Mouse (Mus musculus) heart, adult 2 months (tissue): Measurements from ENCODE around the gene Selenof. TPM values are rescaled to one million over a fixed set of nuclear protein-coding genes. Genes with fewer than 3 reads are reported as not detected.
A peak's percentile ranks its signal among the peaks of the same experiment; 100 is the strongest.

Experiments
- DNase-seq, 2 experiments: peaks; one replicate each; pipeline ENCODE4 v3.0.0; 2021
- H3K27ac ChIP-seq: fragments of 200-600 bp; 2 replicates; pipeline ENCODE4 v1.8.1; 2022
- H3K27me3 ChIP-seq: fragments of 200-500 bp; 2 replicates; pipeline ENCODE4 v1.6.1; 2012; ENCODE audit warnings: mild to moderate bottlenecking, low read length, inconsistent platforms, mixed read lengths; ENCODE audit not compliant: control insufficient read depth, insufficient read depth
- H3K36me3 ChIP-seq: fragments of 200-500 bp; 2 replicates; pipeline ENCODE4 v1.6.1; 2012; ENCODE audit warnings: low read length, inconsistent platforms; ENCODE audit not compliant: control insufficient read depth, insufficient read depth
- H3K4me1 ChIP-seq: fragments of 200-500 bp; 2 replicates; pipeline ENCODE4 v1.6.1; 2011; ENCODE audit warnings: low read length; ENCODE audit not compliant: control insufficient read depth, insufficient read depth
- H3K4me3 ChIP-seq: fragments of 200-600 bp; 2 replicates; pipeline ENCODE4 v1.8.1; 2022
- H3K79me2 ChIP-seq: fragments of 200-500 bp; replicated peaks from 2 replicates; pipeline ENCODE4 v1.6.1; 2012; ENCODE audit warnings: mild to moderate bottlenecking, inconsistent platforms, low read length, moderate library complexity, mixed read lengths; ENCODE audit not compliant: control insufficient read depth, insufficient read depth
- H3K9ac ChIP-seq: fragments of 200-500 bp; 2 replicates; pipeline ENCODE4 v1.6.1; 2012; ENCODE audit warnings: low read depth, mild to moderate bottlenecking, control low read depth, inconsistent platforms, low read length, mixed read lengths
- CTCF ChIP-seq: fragments of 200-600 bp; IDR thresholded peaks from 2 replicates; pipeline ENCODE4 v1.8.1; 2022; ENCODE audit warnings: antibody characterized with exemption, mild to moderate bottlenecking, moderate library complexity
- EP300 ChIP-seq: fragments of 200-500 bp; IDR thresholded peaks from 2 replicates; pipeline ENCODE4 v1.6.1; 2011; ENCODE audit warnings: low read depth, low read length, control low read depth; ENCODE audit not compliant: insufficient read depth
- POLR2A ChIP-seq: fragments of 200-500 bp; IDR thresholded peaks from 2 replicates; pipeline ENCODE4 v1.6.1; 2011; ENCODE audit warnings: mild to moderate bottlenecking, low read depth, low read length, control low read depth; ENCODE audit not compliant: insufficient read depth
- WGBS: fragments of 180-500 bp; shearing (Covaris S2); methylation state at CpG from one replicate; pipeline ENCODE4 v1.1.7; 2018; 5-methylcytosine and 5-hydroxymethylcytosine counted together
- intact Hi-C: fragments of 180-260 bp; cut with DNase I; formaldehyde crosslinking; loops from one replicate; pipeline ENCODE4 v1.15.1; 2025
- polyA plus RNA-seq: library from polyadenylated mRNA; depleted of rRNA; stranded (reverse); fragments of >200 nt; gene quantifications from 2 replicates; pipeline ENCODE4 v1.2.3, GENCODE M21; 2012
- total RNA-seq, 2 experiments: library from RNA; stranded (reverse); gene quantifications; 2 replicates each; pipeline ENCODE4 v1.2.3; 2021

Gene Selenof
- total and polyA plus RNA-seq, 3 experiments = 97.2 to 136 (median 127) TPM

DNA sequence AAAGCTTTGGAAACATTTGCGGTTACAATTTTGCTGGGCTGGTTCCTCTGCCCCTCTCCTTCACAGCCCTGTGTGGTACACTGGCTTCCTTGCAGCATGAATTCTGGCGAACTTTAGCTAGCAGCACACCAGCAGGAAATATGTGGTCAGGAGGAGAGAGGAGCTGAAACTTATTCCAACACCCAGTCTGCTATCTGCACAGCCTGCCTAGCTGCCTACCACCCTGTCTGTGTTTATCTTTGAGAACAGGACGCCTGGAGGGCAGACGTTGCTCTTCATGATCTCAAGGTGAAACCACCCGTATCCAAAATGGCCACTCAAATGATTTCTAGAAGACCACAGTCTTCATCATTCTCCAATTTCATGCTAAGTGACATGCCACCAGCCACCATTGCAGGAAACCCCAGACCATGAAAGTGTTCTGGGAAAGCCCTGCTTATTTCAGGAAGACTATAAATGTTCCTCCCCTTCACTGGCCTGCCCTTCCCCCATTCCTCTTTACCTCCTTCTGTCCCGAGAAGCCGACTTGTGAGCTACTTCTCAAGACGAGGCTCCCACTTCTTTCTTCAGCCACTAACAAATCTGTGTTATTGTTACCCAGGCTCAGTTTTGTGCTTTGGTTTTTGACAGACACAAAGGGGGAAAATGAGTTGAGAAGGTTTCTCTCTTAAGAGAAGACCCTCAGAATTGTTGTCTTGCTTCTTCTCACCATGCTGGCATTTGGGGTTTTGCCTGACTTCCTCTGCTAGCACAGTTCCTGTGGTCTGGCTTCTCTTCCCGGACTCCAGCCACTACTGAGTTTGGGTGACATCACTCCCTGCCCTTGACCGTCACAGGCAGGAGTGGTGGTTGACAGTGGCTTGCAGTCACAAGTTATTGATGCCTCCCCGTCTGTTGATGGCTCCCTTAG lies 58.2 kb downstream of the Selenof start:
- intact Hi-C loops = no loop called here
- H3K4me3 ChIP-seq = no peak overlapping the region
- no peak for TF ChIP-seq EP300
- no peak for TF ChIP-seq POLR2A
- no peak for TF ChIP-seq CTCF
- 50% methylated on average over 11 of the region's 11 CpGs for WGBS
- no peaks in the 10 kb centered on the region for H3K27me3 ChIP-seq
- no peaks in the 10 kb centered on the region for H3K36me3 ChIP-seq
- DNase-seq = peak in 1 of 2 experiments; percentile 23
- no peaks in the 10 kb centered on the region for H3K79me2 ChIP-seq
- no peak overlapping the region for H3K9ac ChIP-seq
- H3K4me1 ChIP-seq = no peaks in the 10 kb centered on the region
- no peak overlapping the region for H3K27ac ChIP-seq

DNA sequence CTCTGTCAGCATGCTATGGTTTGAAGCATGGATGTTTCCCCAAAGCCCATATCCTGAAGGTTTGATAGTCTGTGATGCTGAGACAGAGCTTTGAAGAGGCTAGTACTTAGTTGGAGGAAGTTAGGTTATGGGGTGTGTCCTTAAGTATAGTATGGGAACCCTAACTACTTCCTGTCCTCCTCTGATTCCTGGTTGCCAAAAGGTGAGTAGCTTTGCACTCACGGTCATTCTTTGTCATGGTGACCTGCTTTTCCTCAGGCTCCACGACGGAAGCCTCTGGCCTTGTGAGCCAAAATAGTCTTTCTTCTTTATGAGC lies 58.8 kb downstream of the Selenof start:
- H3K27ac ChIP-seq = no peak overlapping the region
- 81% methylated on average over 3 of the region's 3 CpGs for WGBS
- intact Hi-C loops = no loop called here

DNA sequence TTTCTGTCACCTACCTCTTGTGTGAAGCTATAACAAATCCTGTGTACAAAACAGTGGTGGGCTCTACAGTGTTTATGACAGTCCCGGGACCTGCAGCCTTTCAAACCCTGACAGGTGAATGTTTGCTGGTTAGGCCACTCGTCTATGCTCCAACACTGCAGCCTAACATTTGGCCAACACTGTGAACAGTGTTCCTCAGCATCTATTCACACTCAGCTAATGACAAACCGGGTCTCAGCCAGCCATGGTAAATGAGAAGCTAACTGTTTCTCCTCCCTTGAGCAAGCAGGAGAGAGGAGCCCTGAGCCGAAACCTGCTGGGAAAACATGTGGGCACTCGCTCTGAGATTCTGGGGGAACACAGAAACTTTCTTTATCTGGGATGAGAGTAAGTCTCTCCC lies 65.1 kb downstream of the Selenof start:
- no peak for DNase-seq
- Histone ChIP-seq H3K9ac (no peak overlapping the region), H3K79me2 (no peaks in the 10 kb centered on the region), H3K27me3 (no peaks in the 10 kb centered on the region), H3K4me3 (no peak overlapping the region), H3K36me3 (no peaks in the 10 kb centered on the region), H3K4me1 (no peaks in the 10 kb centered on the region), H3K27ac (no peak overlapping the region)
- no peak for TF ChIP-seq EP300
- 94% methylated on average over 5 of the region's 5 CpGs for WGBS
- intact Hi-C loops = no loop called here

More for the DNA sequence above, 58.8 kb downstream of the Selenof start:
- TF ChIP-seq CTCF = no peak
- TF ChIP-seq POLR2A = no peak
- no peak for TF ChIP-seq EP300
- Histone ChIP-seq H3K4me1 (no peaks in the 10 kb centered on the region), H3K79me2 (no peaks in the 10 kb centered on the region), H3K27me3 (no peaks in the 10 kb centered on the region), H3K9ac (no peak overlapping the region), H3K4me3 (no peak overlapping the region), H3K36me3 (no peaks in the 10 kb centered on the region)
- no peak for DNase-seq

DNA sequence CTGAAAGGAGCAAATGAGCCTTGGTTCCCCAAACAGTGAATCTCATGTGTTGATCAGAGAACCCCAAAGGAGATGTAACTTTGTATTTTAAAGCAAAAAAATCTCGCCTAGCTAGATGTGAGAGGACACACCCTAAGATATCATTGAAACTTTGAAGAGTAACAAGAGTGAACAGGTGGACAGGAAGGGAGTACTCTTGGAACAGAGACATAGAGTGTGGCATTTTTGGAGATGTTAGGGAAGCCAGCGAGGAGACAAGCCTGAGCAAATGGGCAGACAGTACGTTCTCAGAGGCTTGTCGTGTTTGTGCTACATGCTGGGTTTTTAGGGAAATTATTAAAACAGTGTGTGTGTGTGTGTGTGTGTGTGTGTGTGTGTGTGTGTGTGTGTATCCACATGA lies 68.0 kb downstream of the Selenof start:
- no peak for DNase-seq
- intact Hi-C loops = no loop called here
- TF ChIP-seq EP300 (no peak), POLR2A (no peak), CTCF (no peak)
- Histone ChIP-seq H3K36me3 (no peaks in the 10 kb centered on the region), H3K4me1 (peaks cover 3% of the 10 kb centered on the region), H3K27ac (no peak overlapping the region), H3K79me2 (no peaks in the 10 kb centered on the region), H3K4me3 (no peak overlapping the region), H3K9ac (no peak overlapping the region), H3K27me3 (no peaks in the 10 kb centered on the region)
- 90% methylated on average over 4 of the region's 4 CpGs for WGBS

DNA sequence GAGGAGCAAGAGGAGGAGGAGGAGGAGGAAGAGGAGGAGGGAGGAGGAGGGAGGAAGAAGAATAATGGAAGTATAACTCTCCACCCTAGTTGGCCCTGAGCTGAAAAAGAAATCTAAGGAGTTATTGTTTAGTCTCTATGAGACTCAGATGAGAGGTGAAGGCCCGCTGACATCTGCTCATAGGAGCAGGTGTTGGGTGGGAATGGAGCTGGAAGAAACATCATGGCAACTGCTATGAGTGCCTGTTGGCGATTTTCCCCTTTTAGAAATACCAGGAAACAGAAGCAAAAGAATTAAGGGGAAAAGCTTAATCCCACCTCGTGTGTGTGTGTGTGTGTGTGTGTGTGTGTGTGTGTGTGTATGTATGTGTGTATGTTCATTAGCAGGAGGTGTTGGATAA lies 69.3 kb downstream of the Selenof start:
- Histone ChIP-seq H3K79me2 (no peaks in the 10 kb centered on the region), H3K27me3 (no peaks in the 10 kb centered on the region), H3K9ac (no peak overlapping the region), H3K4me3 (no peak overlapping the region), H3K27ac (no peak overlapping the region), H3K36me3 (no peaks in the 10 kb centered on the region), H3K4me1 (peaks cover 11% of the 10 kb centered on the region)
- no peak for DNase-seq
- intact Hi-C loops = no loop called here
- TF ChIP-seq POLR2A (no peak), CTCF (no peak), EP300 (no peak)
- WGBS = 58% methylated on average over 3 of the region's 3 CpGs

DNA sequence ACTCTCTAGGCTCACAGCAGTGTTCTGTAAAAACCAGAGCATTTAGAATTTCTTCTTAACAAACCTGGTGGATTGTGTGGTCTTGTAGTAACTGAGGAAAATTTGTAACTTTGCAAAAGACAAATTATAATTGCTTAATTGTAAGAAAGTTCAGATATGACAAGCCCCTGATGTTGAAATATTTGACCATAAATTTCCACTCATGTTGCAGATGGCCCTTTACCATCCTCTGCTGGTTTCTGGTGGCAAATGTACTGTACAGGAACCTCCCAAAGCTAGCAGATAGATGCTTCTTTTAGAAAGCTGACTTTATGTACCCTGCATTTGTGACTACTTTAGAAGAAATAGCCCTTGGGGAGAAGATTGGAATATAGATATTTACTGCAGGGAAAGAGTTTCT lies 69.9 kb downstream of the Selenof start:
- TF ChIP-seq EP300 = no peak
- no peak overlapping the region for H3K4me3 ChIP-seq
- H3K27ac ChIP-seq = no peak overlapping the region
- no peaks in the 10 kb centered on the region for H3K79me2 ChIP-seq
- H3K27me3 ChIP-seq = no peaks in the 10 kb centered on the region
- intact Hi-C loops = loop anchor here (5.0 kb wide), 1 partner anchor 77 kb away; no protein-coding TSS in a partner anchor
- H3K4me1 ChIP-seq = peaks cover 11% of the 10 kb centered on the region
- no peak for DNase-seq
- H3K36me3 ChIP-seq = no peaks in the 10 kb centered on the region
- H3K9ac ChIP-seq = no peak overlapping the region
